Mouse (Mus musculus): ENCODE measurements around the gene Rapgefl1. TPM values are rescaled to one million over a fixed set of nuclear protein-coding genes. Genes with fewer than 3 reads are reported as not detected.

Rapgefl1 gene
- polyA plus RNA-seq, 1 experiment from 2014 or later: 2.5 TPM

GRCm38 (mm10) chr11:98839897-98840296 is 3.3 kb downstream of the Rapgefl1 start:
- H3K9me3 ChIP-seq (ENCODE audit: control insufficient read depth, low read length): no peaks in the 10 kb centered on the region
- H3K27me3 ChIP-seq (ENCODE audit: control insufficient read depth, insufficient read depth, low read length): peaks cover 7% of the 10 kb centered on the region
- no peak overlapping the region for H3K4me3 ChIP-seq (ENCODE audit: low read depth, low read length)
- H3K27ac ChIP-seq (ENCODE audit: low read depth, low read length): no peak overlapping the region
- H3K4me1 ChIP-seq (replicated peaks; ENCODE audit: control insufficient read depth, insufficient read depth, low read length): peaks cover 13% of the 10 kb centered on the region
- DNase-seq (ENCODE audit: low spot score) (no peak), ATAC-seq (replicated peaks; ENCODE audit: low FRiP score) (no peak)
- 68% methylated on average over 10 of the region's 10 CpGs for WGBS
- H3K36me3 ChIP-seq (ENCODE audit: control insufficient read depth, insufficient read depth, low read length): no peaks in the 10 kb centered on the region
- H3K9ac ChIP-seq (ENCODE audit: low read length): no peak overlapping the region
- no peak overlapping the region for H3K4me2 ChIP-seq (ENCODE audit: low read depth, low read length, severe bottlenecking)

GRCm38 (mm10) chr11:98846016-98846415 is 9.4 kb downstream of the Rapgefl1 start:
- Histone ChIP-seq H3K9me3 (ENCODE audit: control insufficient read depth, low read length) (no peaks in the 10 kb centered on the region), H3K4me3 (ENCODE audit: low read depth, low read length) (no peak overlapping the region), H3K36me3 (ENCODE audit: control insufficient read depth, insufficient read depth, low read length) (no peaks in the 10 kb centered on the region), H3K27ac (ENCODE audit: low read depth, low read length) (no peak overlapping the region), H3K4me2 (ENCODE audit: low read depth, low read length, severe bottlenecking) (no peak overlapping the region), H3K4me1 (replicated peaks; ENCODE audit: control insufficient read depth, insufficient read depth, low read length) (peaks cover 11% of the 10 kb centered on the region; the same call in 1 of the 2 replicates), H3K9ac (ENCODE audit: low read length) (no peak overlapping the region), H3K27me3 (ENCODE audit: control insufficient read depth, insufficient read depth, low read length) (no peaks in the 10 kb centered on the region; the same call in 1 of the 2 replicates)
- ATAC-seq (replicated peaks; ENCODE audit: low FRiP score) (no peak), DNase-seq (ENCODE audit: low spot score) (no peak)
- WGBS: 58% methylated on average over 13 of the region's 13 CpGs

DNA sequence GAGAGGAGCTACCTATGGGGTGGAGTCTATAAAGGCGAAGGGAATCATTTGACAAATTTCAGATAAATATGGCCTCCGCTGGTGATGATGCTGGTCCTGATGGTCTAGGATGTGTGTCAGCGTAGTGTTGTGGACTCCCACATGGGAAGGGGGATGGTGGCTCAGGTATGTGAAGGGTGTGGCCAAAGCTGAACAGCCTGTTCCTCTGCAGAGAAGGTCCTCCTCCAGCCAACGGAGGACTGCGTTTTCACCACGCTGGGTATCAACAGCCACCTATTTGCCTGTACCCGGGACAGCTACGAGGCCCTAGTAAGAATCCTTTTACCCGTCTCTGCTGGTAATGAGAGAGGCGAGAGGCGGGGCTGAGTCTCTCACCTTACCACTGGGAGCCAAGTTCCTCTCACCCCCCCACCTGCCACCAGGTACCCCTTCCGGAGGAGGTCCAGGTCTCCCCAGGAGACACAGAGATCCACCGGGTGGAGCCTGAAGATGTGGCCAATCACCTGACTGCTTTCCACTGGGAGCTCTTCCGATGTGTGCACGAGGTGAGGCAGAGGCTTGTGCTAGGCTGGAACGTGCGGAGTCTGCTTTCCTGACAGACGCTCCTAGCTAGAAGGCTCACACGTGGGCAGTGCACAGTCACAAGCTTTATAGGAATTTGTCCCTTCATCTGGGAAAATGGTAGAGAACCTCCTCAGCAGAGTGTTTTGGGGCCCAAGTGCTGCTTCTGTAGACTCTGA is 10.4 kb downstream of the Rapgefl1 start:
- no peak overlapping the region for H3K27ac ChIP-seq (ENCODE audit: low read depth, low read length)
- H3K4me3 ChIP-seq (ENCODE audit: low read depth, low read length): no peak overlapping the region
- no peak for DNase-seq (ENCODE audit: low spot score)
- no peak overlapping the region for H3K4me2 ChIP-seq (ENCODE audit: low read depth, low read length, severe bottlenecking)
- no peaks in the 10 kb centered on the region for H3K9me3 ChIP-seq (ENCODE audit: control insufficient read depth, low read length)
- peaks cover 11% of the 10 kb centered on the region; the same call in 1 of the 2 replicates for H3K4me1 ChIP-seq (replicated peaks; ENCODE audit: control insufficient read depth, insufficient read depth, low read length)
- no peak for ATAC-seq (replicated peaks; ENCODE audit: low FRiP score)
- no peak overlapping the region for H3K9ac ChIP-seq (ENCODE audit: low read length)
- no peaks in the 10 kb centered on the region for H3K36me3 ChIP-seq (ENCODE audit: control insufficient read depth, insufficient read depth, low read length)
- H3K27me3 ChIP-seq (ENCODE audit: control insufficient read depth, insufficient read depth, low read length): no peaks in the 10 kb centered on the region; the same call in 1 of the 2 replicates
- 67% methylated on average over 19 of the region's 19 CpGs for WGBS

GRCm38 (mm10) chr11:98849196-98849894 is 12.8 kb downstream of the Rapgefl1 start:
- Histone ChIP-seq H3K27ac (ENCODE audit: low read depth, low read length) (no peak overlapping the region), H3K4me2 (ENCODE audit: low read depth, low read length, severe bottlenecking) (no peak overlapping the region), H3K9me3 (ENCODE audit: control insufficient read depth, low read length) (no peaks in the 10 kb centered on the region), H3K4me3 (ENCODE audit: low read depth, low read length) (no peak overlapping the region), H3K36me3 (ENCODE audit: control insufficient read depth, insufficient read depth, low read length) (no peaks in the 10 kb centered on the region), H3K9ac (ENCODE audit: low read length) (no peak overlapping the region), H3K4me1 (replicated peaks; ENCODE audit: control insufficient read depth, insufficient read depth, low read length) (peaks cover 11% of the 10 kb centered on the region; the same call in 1 of the 2 replicates), H3K27me3 (ENCODE audit: control insufficient read depth, insufficient read depth, low read length) (no peaks in the 10 kb centered on the region; the same call in 1 of the 2 replicates)
- WGBS: 8% methylated on average over 19 of the region's 19 CpGs
- ATAC-seq (replicated peaks; ENCODE audit: low FRiP score): 0 out of 2 replicates have a peak, but pooled peaks have one; percentile 21
- no peak for DNase-seq (ENCODE audit: low spot score)

- DNase-seq (ENCODE audit: low spot score) (no peak), ATAC-seq (replicated peaks; ENCODE audit: low FRiP score) (no peak)
- Histone ChIP-seq H3K4me2 (ENCODE audit: low read depth, low read length, severe bottlenecking) (no peak overlapping the region), H3K36me3 (ENCODE audit: control insufficient read depth, insufficient read depth, low read length) (no peaks in the 10 kb centered on the region), H3K27ac (ENCODE audit: low read depth, low read length) (no peak overlapping the region), H3K27me3 (ENCODE audit: control insufficient read depth, insufficient read depth, low read length) (no peaks in the 10 kb centered on the region; the same call in 1 of the 2 replicates), H3K4me3 (ENCODE audit: low read depth, low read length) (no peak overlapping the region), H3K9ac (ENCODE audit: low read length) (peak overlapping the region; percentile 3; the same call in 1 of the 2 replicates), H3K9me3 (ENCODE audit: control insufficient read depth, low read length) (no peaks in the 10 kb centered on the region), H3K4me1 (replicated peaks; ENCODE audit: control insufficient read depth, insufficient read depth, low read length) (peaks cover 11% of the 10 kb centered on the region; the same call in 1 of the 2 replicates)
- WGBS: 70% methylated on average over 26 of the region's 26 CpGs
These were observed 13.8 kb downstream of the Rapgefl1 start for GRCm38 (mm10) chr11:98850100-98851093.

DNA sequence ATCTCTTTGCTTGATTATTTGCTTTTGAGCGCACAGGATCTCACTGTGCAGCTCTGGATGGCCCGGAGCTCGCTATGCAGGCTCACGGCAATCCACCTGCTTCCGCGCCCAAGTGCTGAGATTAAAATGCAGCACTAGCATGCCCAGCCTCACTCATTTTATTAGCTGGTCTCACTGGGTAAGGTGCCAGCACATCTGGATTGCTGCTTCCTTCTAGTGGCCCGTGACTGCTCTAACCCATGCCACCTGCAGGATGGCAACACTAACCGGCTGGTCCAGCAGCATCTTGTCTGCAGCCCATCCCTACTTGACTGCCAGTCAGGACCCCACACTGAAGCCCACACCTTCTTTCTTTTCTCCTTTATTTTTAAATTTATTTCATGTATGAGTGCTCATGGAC is 17.5 kb downstream of the Rapgefl1 start:
- H3K4me2 ChIP-seq (ENCODE audit: low read depth, low read length, severe bottlenecking): no peak overlapping the region
- no peaks in the 10 kb centered on the region for H3K9me3 ChIP-seq (ENCODE audit: control insufficient read depth, low read length)
- no peaks in the 10 kb centered on the region for H3K36me3 ChIP-seq (ENCODE audit: control insufficient read depth, insufficient read depth, low read length)
- 90% methylated on average over 8 of the region's 8 CpGs for WGBS
- no peak for DNase-seq (ENCODE audit: low spot score)
- H3K27ac ChIP-seq (ENCODE audit: low read depth, low read length): no peak overlapping the region
- H3K9ac ChIP-seq (ENCODE audit: low read length): no peak overlapping the region
- H3K4me1 ChIP-seq (replicated peaks; ENCODE audit: control insufficient read depth, insufficient read depth, low read length): peaks cover 9% of the 10 kb centered on the region; the same call in 1 of the 2 replicates
- no peaks in the 10 kb centered on the region; the same call in 1 of the 2 replicates for H3K27me3 ChIP-seq (ENCODE audit: control insufficient read depth, insufficient read depth, low read length)
- no peak overlapping the region for H3K4me3 ChIP-seq (ENCODE audit: low read depth, low read length)
- ATAC-seq (replicated peaks; ENCODE audit: low FRiP score): no peak

GRCm38 (mm10) chr11:98854659-98855058 is 18.1 kb downstream of the Rapgefl1 start:
- WGBS: 92% methylated on average over 2 of the region's 2 CpGs
- no peak overlapping the region for H3K27ac ChIP-seq (ENCODE audit: low read depth, low read length)
- no peaks in the 10 kb centered on the region; the same call in 1 of the 2 replicates for H3K27me3 ChIP-seq (ENCODE audit: control insufficient read depth, insufficient read depth, low read length)
- DNase-seq (ENCODE audit: low spot score) (no peak), ATAC-seq (replicated peaks; ENCODE audit: low FRiP score) (no peak)
- H3K4me3 ChIP-seq (ENCODE audit: low read depth, low read length): no peak overlapping the region
- peaks cover 4% of the 10 kb centered on the region; the same call in 1 of the 2 replicates for H3K4me1 ChIP-seq (replicated peaks; ENCODE audit: control insufficient read depth, insufficient read depth, low read length)
- no peaks in the 10 kb centered on the region for H3K9me3 ChIP-seq (ENCODE audit: control insufficient read depth, low read length)
- H3K9ac ChIP-seq (ENCODE audit: low read length): no peak overlapping the region
- H3K4me2 ChIP-seq (ENCODE audit: low read depth, low read length, severe bottlenecking): no peak overlapping the region
- no peaks in the 10 kb centered on the region for H3K36me3 ChIP-seq (ENCODE audit: control insufficient read depth, insufficient read depth, low read length)

Data from forebrain, embryonic 11.5 days (tissue).